Mouse (Mus musculus) cerebellum, adult 9-11 months (tissue): ENCODE measurements at regions not wholly inside any gene's neighbourhood (a gene's known extent, or its start where the extent isn't known, plus 50 kb on each side); places are given as distances from the start of the nearest gene placed in this dataset.

Experiments
- DNase-seq: peaks from one replicate; pipeline ENCODE4 v3.0.0; 2022

DNA sequence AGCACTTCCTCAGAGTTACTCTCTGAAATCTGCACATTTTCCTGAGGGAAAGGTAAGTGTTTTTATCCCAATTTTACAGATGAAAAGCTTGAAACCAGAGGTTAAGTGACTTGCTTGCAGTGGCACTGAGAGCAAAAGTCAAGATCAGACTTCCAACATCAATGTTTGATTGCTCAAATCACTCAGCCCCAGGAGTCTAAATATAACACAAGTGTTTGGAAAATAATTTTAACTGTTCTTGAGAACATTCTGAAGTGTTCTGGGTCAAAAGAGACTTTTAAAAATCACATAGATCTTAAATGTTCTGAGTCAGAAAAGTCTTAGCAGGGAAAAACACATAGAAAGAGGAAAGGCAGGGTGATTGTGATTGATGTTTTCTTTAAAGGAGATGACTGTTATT, 848.6 kb upstream of the Cntnap5a start:
- DNase-seq: no peak

DNA sequence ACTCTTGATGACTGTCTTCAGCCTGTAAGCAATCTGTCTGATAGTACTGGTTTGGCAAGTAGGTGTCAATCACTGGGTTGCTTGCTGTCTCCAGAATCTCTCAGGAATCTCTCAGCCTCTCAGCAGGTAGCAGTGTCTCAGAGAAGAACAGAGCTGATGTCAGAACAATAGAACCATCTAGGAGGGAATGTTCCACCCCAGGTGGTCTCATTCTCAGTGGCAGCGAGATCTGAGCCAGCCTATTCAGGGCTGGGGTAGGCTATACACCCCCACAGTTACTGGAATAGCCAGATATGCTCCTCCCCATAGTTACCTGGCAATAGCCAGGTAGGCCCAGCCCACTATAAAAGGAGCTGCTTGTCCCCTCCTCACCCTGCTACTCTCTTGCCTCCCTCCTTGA, 834.9 kb upstream of the Cntnap5a start:
- DNase-seq: no peak

GRCm38 (mm10) chr1:114860983-114861382, 823.6 kb upstream of the Cntnap5a start:
- DNase-seq: no peak

DNA sequence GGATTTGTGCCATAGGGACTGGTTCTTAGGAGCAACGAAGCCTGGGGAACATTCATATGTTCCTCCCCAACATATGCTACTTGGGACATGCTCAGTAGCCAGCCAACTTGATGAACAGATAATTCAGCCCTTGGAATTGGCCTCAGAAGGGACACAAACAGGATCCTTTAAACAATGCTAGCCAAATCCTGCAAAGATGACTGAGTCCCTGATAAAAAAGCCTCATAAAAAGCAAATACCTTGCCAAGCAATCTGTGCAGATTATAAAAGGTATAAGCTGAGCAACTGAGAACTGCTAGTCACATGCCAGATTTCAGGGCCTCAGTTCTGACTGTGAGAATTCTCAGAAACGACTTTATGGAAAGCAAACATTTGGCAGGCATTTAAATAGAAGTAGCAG, 821.6 kb upstream of the Cntnap5a start:
- peak; percentile 85 for DNase-seq

GRCm38 (mm10) chr1:114875791-114876190, 808.8 kb upstream of the Cntnap5a start:
- no peak for DNase-seq
